Mouse (Mus musculus): ENCODE results near the gene Olfr490. TPM values are rescaled to one million over a fixed set of nuclear protein-coding genes. Genes with fewer than 3 reads are reported as not detected.

Olfr490 gene
- polyA plus RNA-seq (2012; rRNA removed), result not detected in 2 replicates

- DNase-seq, result no peak
- no peaks in the 10 kb centered on the region for H3K4me1 ChIP-seq (ENCODE audit: control insufficient read depth, insufficient read depth, low read length)
- TF ChIP-seq CTCF (IDR thresholded peaks at IDR 0.05; ENCODE audit: insufficient read depth, low read length) (no peak), POLR2A (IDR thresholded peaks at IDR 0.05; ENCODE audit: borderline replicate concordance, extremely low read depth, low read depth, low read length) (no peak)
- H3K4me3 ChIP-seq (replicated peaks; ENCODE audit: extremely low read depth, low read depth, low read length), result no peak within 1 kb of the TSS
These were observed at the start of gene Olfr490 for GRCm38 (mm10) chr7:108288834-108289233. Olfr490 (minus strand) TSS chr7:108288934.

GRCm38 (mm10) chr7:108323574-108323973 lies 34.8 kb upstream of the Olfr490 start, which contains the start of gene Olfr492:
Olfr492 (minus strand) TSS chr7:108323674.
- TF ChIP-seq POLR2A (IDR thresholded peaks at IDR 0.05; ENCODE audit: borderline replicate concordance, extremely low read depth, low read depth, low read length), result no peak
- TF ChIP-seq CTCF (IDR thresholded peaks at IDR 0.05; ENCODE audit: insufficient read depth, low read length), result no peak
- no peak for DNase-seq
- 58% methylated on average over 2 of the region's 2 CpGs for WGBS
- no peaks in the 10 kb centered on the region for H3K4me1 ChIP-seq (ENCODE audit: control insufficient read depth, insufficient read depth, low read length)
- H3K4me3 ChIP-seq (replicated peaks; ENCODE audit: extremely low read depth, low read depth, low read length), result no peak within 1 kb of the TSS

GRCm38 (mm10) chr7:108313151-108313550 lies 24.4 kb upstream of the Olfr490 start, which contains the start of gene Olfr491:
Olfr491 (plus strand) TSS chr7:108313451.
- no peak for TF ChIP-seq CTCF (IDR thresholded peaks at IDR 0.05; ENCODE audit: insufficient read depth, low read length)
- DNase-seq, result no peak
- H3K4me3 ChIP-seq (replicated peaks; ENCODE audit: extremely low read depth, low read depth, low read length), result no peak within 1 kb of the TSS
- H3K4me1 ChIP-seq (ENCODE audit: control insufficient read depth, insufficient read depth, low read length), result no peaks in the 10 kb centered on the region
- 52% methylated on average over 1 of the region's 1 CpGs for WGBS

GRCm38 (mm10) chr7:108258247-108258646 lies 30.5 kb downstream of the Olfr490 start, which contains the start of gene Olfr488:
Olfr488 (minus strand) TSS chr7:108258347.
- Histone ChIP-seq H3K4me3 (replicated peaks; ENCODE audit: extremely low read depth, low read depth, low read length) (no peak within 1 kb of the TSS), H3K4me1 (ENCODE audit: control insufficient read depth, insufficient read depth, low read length) (no peaks in the 10 kb centered on the region)
- no peak for DNase-seq
- TF ChIP-seq POLR2A (IDR thresholded peaks at IDR 0.05; ENCODE audit: borderline replicate concordance, extremely low read depth, low read depth, low read length) (no peak), CTCF (IDR thresholded peaks at IDR 0.05; ENCODE audit: insufficient read depth, low read length) (no peak)

Other genes with a start within 250 kb of the Olfr490 start
- gene Olfr479, start 238.2 kb downstream of the Olfr490 start, polyA plus RNA-seq (2012; rRNA removed), result not detected in 2 replicates
- not detected in 2 replicates for gene Olfr480, start 221.6 kb downstream of the Olfr490 start, polyA plus RNA-seq (2012; rRNA removed)
- gene Olfr481, start 209.1 kb downstream of the Olfr490 start, polyA plus RNA-seq (2012; rRNA removed), result not detected in 2 replicates
- gene Olfr482, start 191.3 kb downstream of the Olfr490 start, polyA plus RNA-seq (2012; rRNA removed), result not detected in 2 replicates
- gene Olfr483, start 188.1 kb downstream of the Olfr490 start, polyA plus RNA-seq (2012; rRNA removed), result not detected in 2 replicates
- not detected in 2 replicates for gene Olfr484, start 161.5 kb downstream of the Olfr490 start, polyA plus RNA-seq (2012; rRNA removed)
- gene Olfr485, start 129.1 kb downstream of the Olfr490 start, polyA plus RNA-seq (2012; rRNA removed), result not detected in 2 replicates
- gene Olfr486, start 116.2 kb downstream of the Olfr490 start, polyA plus RNA-seq (2012; rRNA removed), result not detected in 2 replicates
- not detected in 2 replicates for gene Olfr487, start 74.3 kb downstream of the Olfr490 start, polyA plus RNA-seq (2012; rRNA removed)
- not detected in 2 replicates for gene Olfr488, start 30.6 kb downstream of the Olfr490 start, polyA plus RNA-seq (2012; rRNA removed)
- gene Olfr491, start 24.5 kb upstream of the Olfr490 start, polyA plus RNA-seq (2012; rRNA removed), result not detected in 2 replicates
- not detected in 2 replicates for gene Olfr492, start 34.7 kb upstream of the Olfr490 start, polyA plus RNA-seq (2012; rRNA removed)
- not detected in 2 replicates for gene Olfr493, start 58.0 kb upstream of the Olfr490 start, polyA plus RNA-seq (2012; rRNA removed)
- gene Olfr494, start 76.4 kb upstream of the Olfr490 start, polyA plus RNA-seq (2012; rRNA removed), result not detected in 2 replicates
- gene Olfr495, start 104.2 kb upstream of the Olfr490 start, polyA plus RNA-seq (2012; rRNA removed), result not detected in 2 replicates
- gene Olfr497, start 131.5 kb upstream of the Olfr490 start, polyA plus RNA-seq (2012; rRNA removed), result not detected in 2 replicates
- gene Olfr498, start 176.4 kb upstream of the Olfr490 start, polyA plus RNA-seq (2012; rRNA removed), result not detected in 2 replicates
- not detected in 2 replicates for gene Olfr502, start 236.1 kb upstream of the Olfr490 start, polyA plus RNA-seq (2012; rRNA removed)

Measured in lung, adult 2 months (tissue).